Mouse (Mus musculus) embryonic fibroblast, embryonic 13.5 days (primary cell): ENCODE results near the gene Pstpip1.

ENCODE experiments used
- CTCF ChIP-seq: IDR thresholded peaks from 2 replicates; pipeline ENCODE4 v1.5.1; 2011; ENCODE audit warnings: mild to moderate bottlenecking, control low read depth, low read length, moderate library complexity, borderline replicate concordance; ENCODE audit not compliant: insufficient read depth
- POLR2A ChIP-seq: IDR thresholded peaks from 2 replicates; pipeline ENCODE4 v1.6.1; 2011; ENCODE audit warnings: low read depth, mild to moderate bottlenecking, control low read depth, low read length, moderate library complexity

GRCm38 (mm10) chr9:56092102-56092501, 2.3 kb downstream of the Pstpip1 start:
- TF ChIP-seq POLR2A (no peak), CTCF (no peak)
